Mouse (Mus musculus): ENCODE data around the gene Mpp6. TPM values are rescaled to one million over a fixed set of nuclear protein-coding genes. Genes with fewer than 3 reads are reported as not detected.

Gene Mpp6
- total and polyA plus RNA-seq, 3 experiments: 86.9 to 107 (median 104) TPM

GRCm38 (mm10) chr6:50180189-50180588 lies 70.1 kb downstream of the Mpp6 start (continued):
- no peak for TF ChIP-seq POLR2AphosphoS2 (IDR thresholded peaks at IDR 0.05; ENCODE audit: low read depth, low read length)
- no peak for TF ChIP-seq MAX (IDR thresholded peaks at IDR 0.05; ENCODE audit: low read length)
- TF ChIP-seq JUND (conservative IDR thresholded peaks at IDR 0.05; ENCODE audit: low read depth, low read length): no peak
- TF ChIP-seq KAT2A (IDR thresholded peaks at IDR 0.05; ENCODE audit: insufficient replicate concordance, low read length): no peak

GRCm38 (mm10) chr6:50187955-50188354 lies 77.9 kb downstream of the Mpp6 start:
- dilution Hi-C loops (cut with MboI; ENCODE audit: extremely low pct_ligation_motif_present, extremely low pct_unique_long_range_greater_than_20kb, low sequenced_read_pairs) (no loop called here), in situ Hi-C loops (cut with MboI; ENCODE audit: low pct_ligation_motif_present, low pct_unique_long_range_greater_than_20kb, low sequenced_read_pairs) (loop anchor here (10.0 kb wide), 1 partner anchor 73 kb away; the partner anchor contains the start of gene Mpp6)
- H3K36me3 ChIP-seq (replicated peaks in 1 of 2; ENCODE audit: control insufficient read depth in 1 of 2, insufficient read depth in 1 of 2, low read length in 1 of 2): peaks cover 19 to 53% of the 10 kb centered on the region in 2 experiments
- DNase-seq (ENCODE audit: extremely low read depth): peak; percentile 52
- no peaks in the 10 kb centered on the region for H3K79me2 ChIP-seq (replicated peaks; ENCODE audit: control insufficient read depth, extremely low read depth, insufficient read depth, poor library complexity, severe bottlenecking)
- H3K4me2 ChIP-seq (ENCODE audit: insufficient read depth, low read depth, poor library complexity, severe bottlenecking): peak overlapping the region; percentile 29
- peaks cover 0 to 23% of the 10 kb centered on the region in 2 experiments; a peak in 2 of 4 replicates for H3K4me1 ChIP-seq (ENCODE audit: control insufficient read depth in 1 of 2, insufficient read depth in 2 of 2)
- H3K9me3 ChIP-seq (replicated peaks; ENCODE audit: low read length): no peaks in the 10 kb centered on the region
- H3K27ac ChIP-seq (ENCODE audit: insufficient read depth, low read depth): no peak overlapping the region
- TF ChIP-seq MEF2A (IDR thresholded peaks at IDR 0.05; ENCODE audit: borderline replicate concordance, low read depth, low read length) (no peak), IRF4 (IDR thresholded peaks at IDR 0.05; ENCODE audit: low read depth, low read length) (peak; percentile 46; the same call in 1 of the 2 replicates), KAT2A (IDR thresholded peaks at IDR 0.05; ENCODE audit: insufficient replicate concordance, low read length) (no peak), BHLHE40 (IDR thresholded peaks at IDR 0.05; ENCODE audit: low read depth, low read length) (peak; percentile 41; the same call in 1 of the 2 replicates), CHD1 (IDR thresholded peaks at IDR 0.05; ENCODE audit: low read depth, low read length) (no peak), CHD2 (IDR thresholded peaks at IDR 0.05; ENCODE audit: low read length) (no peak), TBP (conservative IDR thresholded peaks at IDR 0.05; ENCODE audit: low read depth, low read length) (no peak), E2F4 (IDR thresholded peaks at IDR 0.05; ENCODE audit: insufficient replicate concordance, low read depth, low read length) (no peak), ETS1 (conservative IDR thresholded peaks at IDR 0.05; ENCODE audit: low read depth, low read length) (peak; percentile 63), HCFC1 (IDR thresholded peaks at IDR 0.05; ENCODE audit: low read depth, low read length) (no peak; the same call in 1 of the 2 replicates), EP300 (IDR thresholded peaks at IDR 0.05; ENCODE audit: low read length) (no peak), MAX (IDR thresholded peaks at IDR 0.05; ENCODE audit: low read length) (no peak), POLR2AphosphoS2 (IDR thresholded peaks at IDR 0.05; ENCODE audit: low read depth, low read length) (no peak), NELFE (IDR thresholded peaks at IDR 0.05; ENCODE audit: low read depth, low read length) (no peak), CTCF (conservative IDR thresholded peaks at IDR 0.05 in 1 of 2, IDR thresholded peaks at IDR 0.05 in 1 of 2; ENCODE audit: low read depth in 2 of 2, low read length in 2 of 2) (no peak)
- peak overlapping the region; percentile 91 for H3K9ac ChIP-seq (ENCODE audit: insufficient read depth, low read depth)
- peak overlapping the region; percentile 6 to 38 (median 25) for H3K4me3 ChIP-seq (replicated peaks in 1 of 3; ENCODE audit: low read depth in 2 of 3, low read length in 2 of 3, poor library complexity in 1 of 3)
- H3K27me3 ChIP-seq (replicated peaks): no peaks in the 10 kb centered on the region

DNA sequence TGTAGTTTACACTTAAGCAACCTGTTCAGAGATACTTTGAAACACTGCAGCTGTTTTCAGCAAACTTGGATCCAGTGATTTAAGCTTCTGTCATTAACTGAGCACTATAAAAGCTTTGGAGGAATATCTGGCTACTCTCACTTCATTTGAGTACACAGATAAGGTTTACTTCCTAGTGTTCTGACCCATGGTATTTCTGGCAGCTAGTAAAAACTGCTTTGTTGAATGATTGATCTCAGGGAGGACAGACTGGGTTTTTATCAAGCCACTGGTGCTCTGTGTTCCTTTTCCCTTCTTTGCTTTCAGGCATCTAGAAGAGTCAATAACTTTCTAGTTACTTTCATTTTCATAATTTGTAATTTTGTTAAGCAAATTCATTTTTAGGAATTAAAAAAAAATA lies 79.3 kb downstream of the Mpp6 start:
- DNase-seq (ENCODE audit: extremely low read depth): no peak
- Histone ChIP-seq H3K27ac (ENCODE audit: insufficient read depth, low read depth) (no peak overlapping the region), H3K9me3 (replicated peaks; ENCODE audit: low read length) (no peaks in the 10 kb centered on the region), H3K36me3 (replicated peaks in 1 of 2; ENCODE audit: control insufficient read depth in 1 of 2, insufficient read depth in 1 of 2, low read length in 1 of 2) (peaks cover 14 to 49% of the 10 kb centered on the region in 2 experiments), H3K4me2 (ENCODE audit: insufficient read depth, low read depth, poor library complexity, severe bottlenecking) (peak overlapping the region; percentile 44; the same call in 1 of the 2 replicates), H3K79me2 (replicated peaks; ENCODE audit: control insufficient read depth, extremely low read depth, insufficient read depth, poor library complexity, severe bottlenecking) (no peaks in the 10 kb centered on the region), H3K9ac (ENCODE audit: insufficient read depth, low read depth) (no peak overlapping the region), H3K27me3 (replicated peaks) (no peaks in the 10 kb centered on the region), H3K4me3 (replicated peaks in 1 of 3; ENCODE audit: low read depth in 2 of 3, low read length in 2 of 3, poor library complexity in 1 of 3) (no peak overlapping the region), H3K4me1 (ENCODE audit: control insufficient read depth in 1 of 2, insufficient read depth in 2 of 2) (peaks cover 0 to 24% of the 10 kb centered on the region in 2 experiments; a peak in 2 of 4 replicates)
- TF ChIP-seq MYC (IDR thresholded peaks at IDR 0.05; ENCODE audit: low read depth, low read length) (no peak), USF2 (conservative IDR thresholded peaks at IDR 0.05; ENCODE audit: low read depth, low read length) (no peak), CHD1 (IDR thresholded peaks at IDR 0.05; ENCODE audit: low read depth, low read length) (no peak), NRF1 (IDR thresholded peaks at IDR 0.05; ENCODE audit: low read depth, low read length) (no peak)
- in situ Hi-C loops (cut with MboI; ENCODE audit: low pct_ligation_motif_present, low pct_unique_long_range_greater_than_20kb, low sequenced_read_pairs): loop anchor here (10.0 kb wide), 1 partner anchor 75 kb away; the partner anchor contains the start of gene Mpp6
- dilution Hi-C loops (cut with MboI; ENCODE audit: extremely low pct_ligation_motif_present, extremely low pct_unique_long_range_greater_than_20kb, low sequenced_read_pairs): no loop called here

Data from CH12.LX (cell line).